Mouse (Mus musculus) embryonic fibroblast, embryonic 13.5 days (primary cell): Measurements from ENCODE around the gene Lzts2.

Experiments used
- CTCF ChIP-seq: IDR thresholded peaks from 2 replicates; pipeline ENCODE4 v1.5.1; 2011; ENCODE audit warnings: mild to moderate bottlenecking, control low read depth, low read length, moderate library complexity, borderline replicate concordance; ENCODE audit not compliant: insufficient read depth
- POLR2A ChIP-seq: IDR thresholded peaks from 2 replicates; pipeline ENCODE4 v1.6.1; 2011; ENCODE audit warnings: low read depth, mild to moderate bottlenecking, control low read depth, low read length, moderate library complexity

DNA sequence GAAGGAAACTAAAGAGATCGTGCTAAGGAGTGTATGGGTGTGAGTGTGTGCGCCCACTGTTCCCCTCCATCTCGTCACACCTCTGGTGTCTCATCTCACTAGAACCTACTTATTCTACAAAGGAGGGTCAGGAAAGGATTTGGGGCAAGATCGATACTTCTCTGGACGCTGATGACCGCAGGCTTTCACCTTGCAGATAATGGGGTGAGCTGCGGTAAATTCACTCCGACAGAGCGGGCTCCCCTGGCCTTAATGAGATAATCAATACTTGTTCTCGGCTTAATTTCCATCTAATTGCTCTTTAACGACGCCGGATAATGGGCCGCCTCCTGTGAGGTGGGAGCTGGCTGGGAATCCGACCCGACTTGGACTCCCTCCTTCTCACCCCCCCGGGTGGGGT, 53.0 kb downstream of the Lzts2 start:
- no peak for TF ChIP-seq CTCF
- no peak for TF ChIP-seq POLR2A
